Mouse (Mus musculus): Measurements from ENCODE around the gene Zfp52. TPM values are rescaled to one million over a fixed set of nuclear protein-coding genes. Genes with fewer than 3 reads are reported as not detected.

Gene Zfp52
- polyA plus RNA-seq, 1 experiment from 2014 or later = 1.5 TPM

Other genes with a start within 250 kb of the Zfp52 start
- gene Vmn1r237, start 223.7 kb upstream of the Zfp52 start, polyA plus RNA-seq (2014; fragmentation: Nextera tagmentation; extraction: Ambion mirVana) = not detected in 2 replicates
- gene Zfp677, start 151.8 kb upstream of the Zfp52 start, polyA plus RNA-seq (2014; fragmentation: Nextera tagmentation; extraction: Ambion mirVana) = 5.6 and 6.8 TPM in 2 replicates
- gene Zfp54, start 112.3 kb upstream of the Zfp52 start, polyA plus RNA-seq (2014; fragmentation: Nextera tagmentation; extraction: Ambion mirVana) = 5.2 and 7.6 TPM in 2 replicates
- gene Zfp51, start 85.2 kb upstream of the Zfp52 start, polyA plus RNA-seq (2014; fragmentation: Nextera tagmentation; extraction: Ambion mirVana) = 12.8 and 15.8 TPM in 2 replicates
- 9.6 and 10.4 TPM in 2 replicates for gene Zfp53, start 46.5 kb upstream of the Zfp52 start, polyA plus RNA-seq (2014; fragmentation: Nextera tagmentation; extraction: Ambion mirVana)
- gene Zfp948, start 31.5 kb downstream of the Zfp52 start, polyA plus RNA-seq (2014; fragmentation: Nextera tagmentation; extraction: Ambion mirVana) = 23.7 and 27.1 TPM in 2 replicates
- gene Zfp983, start 115.1 kb downstream of the Zfp52 start, polyA plus RNA-seq (2014; fragmentation: Nextera tagmentation; extraction: Ambion mirVana) = 11.8 and 15.2 TPM in 2 replicates
- 24.6 and 26.9 TPM in 2 replicates for gene Gm10226, start 156.3 kb downstream of the Zfp52 start, polyA plus RNA-seq (2014; fragmentation: Nextera tagmentation; extraction: Ambion mirVana)
- gene Zfp760, start 172.2 kb downstream of the Zfp52 start, polyA plus RNA-seq (2014; fragmentation: Nextera tagmentation; extraction: Ambion mirVana) = 11.6 and 15.5 TPM in 2 replicates
- gene Zfp229, start 195.3 kb downstream of the Zfp52 start, polyA plus RNA-seq (2014; fragmentation: Nextera tagmentation; extraction: Ambion mirVana) = 11.5 and 11.8 TPM in 2 replicates